Mouse (Mus musculus): ENCODE measurements around the gene Nudt10. TPM values are rescaled to one million over a fixed set of nuclear protein-coding genes. Genes with fewer than 3 reads are reported as not detected.

Gene Nudt10
- not detected for polyA plus RNA-seq (2015; fragmentation: Illumina TruSeq; extraction: RNeasy Lipid Tissue Mini Kit (QIAGEN cat#74804); ENCODE audit: insufficient read depth, low read depth, low replicate concordance)

GRCm38 (mm10) chrX:6172823-6173640 lies at the start of gene Nudt10:
TSS of gene Nudt10 (minus strand) at chrX:6173015.

Other genes with a start within 250 kb of the Nudt10 start
- 0.87 TPM for gene Nudt11, start 125.6 kb downstream of the Nudt10 start, polyA plus RNA-seq (2015; fragmentation: Illumina TruSeq; extraction: RNeasy Lipid Tissue Mini Kit (QIAGEN cat#74804); ENCODE audit: insufficient read depth, low read depth, low replicate concordance)
- not detected for gene AU022751, start 89.6 kb downstream of the Nudt10 start, polyA plus RNA-seq (2015; fragmentation: Illumina TruSeq; extraction: RNeasy Lipid Tissue Mini Kit (QIAGEN cat#74804); ENCODE audit: insufficient read depth, low read depth, low replicate concordance)
- not detected for gene Bmp15, start 147.7 kb upstream of the Nudt10 start, polyA plus RNA-seq (2015; fragmentation: Illumina TruSeq; extraction: RNeasy Lipid Tissue Mini Kit (QIAGEN cat#74804); ENCODE audit: insufficient read depth, low read depth, low replicate concordance)
- gene Shroom4, start 226.8 kb upstream of the Nudt10 start, polyA plus RNA-seq (2015; fragmentation: Illumina TruSeq; extraction: RNeasy Lipid Tissue Mini Kit (QIAGEN cat#74804); ENCODE audit: insufficient read depth, low read depth, low replicate concordance), result 2.9 TPM